Mouse (Mus musculus): ENCODE measurements around the gene Acsl5.

DNA sequence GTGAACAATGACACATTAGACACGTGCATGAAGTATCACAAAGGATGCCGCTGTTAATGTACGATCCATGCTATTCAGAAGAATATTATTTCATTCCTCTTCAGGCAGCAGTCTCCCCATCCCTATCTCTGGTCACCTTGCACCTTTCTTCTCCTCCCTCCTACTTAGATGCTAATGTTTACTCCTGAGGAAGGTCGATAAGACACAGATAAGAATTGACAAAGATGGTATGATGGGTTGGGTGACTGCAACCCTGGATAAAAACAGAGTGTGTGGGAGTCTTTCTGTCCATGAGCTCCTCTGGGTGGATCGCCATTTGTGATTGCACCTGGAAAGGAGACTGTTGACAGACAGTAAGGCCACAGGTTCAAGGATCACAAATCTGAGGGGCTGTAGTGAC is 6.8 kb downstream of the Acsl5 start:
- no peak for TF ChIP-seq GATA1 (IDR thresholded peaks at IDR 0.05; ENCODE audit: borderline replicate concordance, low read length)
- no peak for TF ChIP-seq CTCF (IDR thresholded peaks at IDR 0.05; ENCODE audit: low read depth, low read length)
- TF ChIP-seq POLR2AphosphoS5 (IDR thresholded peaks at IDR 0.05; ENCODE audit: insufficient replicate concordance, low read depth, low read length): no peak
- no peak for TF ChIP-seq TAL1 (conservative IDR thresholded peaks at IDR 0.05; ENCODE audit: low read depth, low read length)
